Mouse (Mus musculus): ENCODE data around the gene Fgfr2. TPM values are rescaled to one million over a fixed set of nuclear protein-coding genes. Genes with fewer than 3 reads are reported as not detected.

The Fgfr2 gene
- polyA plus RNA-seq, 1 experiment: 1.7 TPM

GRCm38 (mm10) chr7:131643341-131643840, 1479.8 kb downstream of the Fgfr2 start:
- Histone ChIP-seq H3K4me3 (ENCODE audit: insufficient read depth, poor library complexity, severe bottlenecking) (no peak overlapping the region), H3K79me2 (ENCODE audit: control insufficient read depth, insufficient read depth) (no peaks in the 10 kb centered on the region), H3K27me3 (ENCODE audit: control insufficient read depth, insufficient read depth, insufficient read length) (peaks cover 54% of the 10 kb centered on the region), H3K36me3 (ENCODE audit: control insufficient read depth, insufficient read depth) (no peaks in the 10 kb centered on the region), H3ac (ENCODE audit: control insufficient read depth, insufficient read length, low read depth) (no peak overlapping the region), H3K79me3 (ENCODE audit: low read depth) (no peaks in the 10 kb centered on the region)
- TF ChIP-seq CTCF (IDR thresholded peaks at IDR 0.05; ENCODE audit: control insufficient read depth, insufficient read depth, insufficient read length) (no peak), USF1 (IDR thresholded peaks at IDR 0.05; ENCODE audit: low read depth) (no peak), MAX (IDR thresholded peaks at IDR 0.05) (no peak), MYOG (IDR thresholded peaks at IDR 0.05; ENCODE audit: control insufficient read depth, extremely low read depth, insufficient read length) (no peak), CEBPB (IDR thresholded peaks at IDR 0.05; ENCODE audit: low read depth) (no peak), FOSL1 (IDR thresholded peaks at IDR 0.05; ENCODE audit: insufficient read depth, low read length, poor library complexity, severe bottlenecking) (no peak), MYOD1 (IDR thresholded peaks at IDR 0.05; ENCODE audit: control insufficient read depth, insufficient read length, low read depth) (no peak)

GRCm38 (mm10) chr7:131629562-131629961, 1493.6 kb downstream of the Fgfr2 start:
- no peak for TF ChIP-seq CTCF (IDR thresholded peaks at IDR 0.05; ENCODE audit: control insufficient read depth, insufficient read depth, insufficient read length)
- no peak for TF ChIP-seq MYOD1 (IDR thresholded peaks at IDR 0.05; ENCODE audit: control insufficient read depth, insufficient read length, low read depth)
- TF ChIP-seq MYOG (IDR thresholded peaks at IDR 0.05; ENCODE audit: control insufficient read depth, extremely low read depth, insufficient read length): no peak
- TF ChIP-seq MAX (IDR thresholded peaks at IDR 0.05): no peak
- no peak for TF ChIP-seq FOSL1 (IDR thresholded peaks at IDR 0.05; ENCODE audit: insufficient read depth, low read length, poor library complexity, severe bottlenecking)
- no peak for TF ChIP-seq USF1 (IDR thresholded peaks at IDR 0.05; ENCODE audit: low read depth)
- no peak for TF ChIP-seq CEBPB (IDR thresholded peaks at IDR 0.05; ENCODE audit: low read depth)
- Histone ChIP-seq H3K4me3 (ENCODE audit: insufficient read depth, poor library complexity, severe bottlenecking) (no peak overlapping the region), H3K79me3 (ENCODE audit: low read depth) (no peaks in the 10 kb centered on the region), H3ac (ENCODE audit: control insufficient read depth, insufficient read length, low read depth) (no peak overlapping the region), H3K36me3 (ENCODE audit: control insufficient read depth, insufficient read depth) (no peaks in the 10 kb centered on the region), H3K79me2 (ENCODE audit: control insufficient read depth, insufficient read depth) (no peaks in the 10 kb centered on the region), H3K27me3 (ENCODE audit: control insufficient read depth, insufficient read depth, insufficient read length) (peaks cover 21% of the 10 kb centered on the region)

- TF ChIP-seq MAX (IDR thresholded peaks at IDR 0.05) (no peak), MYOG (IDR thresholded peaks at IDR 0.05; ENCODE audit: control insufficient read depth, extremely low read depth, insufficient read length) (no peak), CEBPB (IDR thresholded peaks at IDR 0.05; ENCODE audit: low read depth) (no peak), CTCF (IDR thresholded peaks at IDR 0.05; ENCODE audit: control insufficient read depth, insufficient read depth, insufficient read length) (no peak), USF1 (IDR thresholded peaks at IDR 0.05; ENCODE audit: low read depth) (no peak), FOSL1 (IDR thresholded peaks at IDR 0.05; ENCODE audit: insufficient read depth, low read length, poor library complexity, severe bottlenecking) (no peak), MYOD1 (IDR thresholded peaks at IDR 0.05; ENCODE audit: control insufficient read depth, insufficient read length, low read depth) (no peak)
- Histone ChIP-seq H3ac (ENCODE audit: control insufficient read depth, insufficient read length, low read depth) (no peak overlapping the region), H3K79me3 (ENCODE audit: low read depth) (no peaks in the 10 kb centered on the region), H3K27me3 (ENCODE audit: control insufficient read depth, insufficient read depth, insufficient read length) (peaks cover 21% of the 10 kb centered on the region), H3K4me3 (ENCODE audit: insufficient read depth, poor library complexity, severe bottlenecking) (no peak overlapping the region), H3K79me2 (ENCODE audit: control insufficient read depth, insufficient read depth) (no peaks in the 10 kb centered on the region), H3K36me3 (ENCODE audit: control insufficient read depth, insufficient read depth) (no peaks in the 10 kb centered on the region)
Observed at GRCm38 (mm10) chr7:131628846-131629391, 1494.2 kb downstream of the Fgfr2 start.

- no peaks in the 10 kb centered on the region for H3K79me2 ChIP-seq (ENCODE audit: control insufficient read depth, insufficient read depth)
- no peak overlapping the region for H3ac ChIP-seq (ENCODE audit: control insufficient read depth, insufficient read length, low read depth)
- H3K79me3 ChIP-seq (ENCODE audit: low read depth): no peaks in the 10 kb centered on the region
- no peak for TF ChIP-seq FOSL1 (IDR thresholded peaks at IDR 0.05; ENCODE audit: insufficient read depth, low read length, poor library complexity, severe bottlenecking)
- no peak for TF ChIP-seq MYOG (IDR thresholded peaks at IDR 0.05; ENCODE audit: control insufficient read depth, extremely low read depth, insufficient read length)
- no peak overlapping the region for H3K4me3 ChIP-seq (ENCODE audit: insufficient read depth, poor library complexity, severe bottlenecking)
- H3K36me3 ChIP-seq (ENCODE audit: control insufficient read depth, insufficient read depth): no peaks in the 10 kb centered on the region
- peaks cover 21% of the 10 kb centered on the region for H3K27me3 ChIP-seq (ENCODE audit: control insufficient read depth, insufficient read depth, insufficient read length)
Observed at GRCm38 (mm10) chr7:131628356-131628755, 1494.8 kb downstream of the Fgfr2 start.

GRCm38 (mm10) chr7:131609677-131610076, 1513.5 kb downstream of the Fgfr2 start:
- Histone ChIP-seq H3K79me2 (ENCODE audit: control insufficient read depth, insufficient read depth) (no peaks in the 10 kb centered on the region), H3K27me3 (ENCODE audit: control insufficient read depth, insufficient read depth, insufficient read length) (peaks cover 16% of the 10 kb centered on the region), H3K4me3 (ENCODE audit: insufficient read depth, poor library complexity, severe bottlenecking) (no peak overlapping the region), H3K79me3 (ENCODE audit: low read depth) (no peaks in the 10 kb centered on the region), H3ac (ENCODE audit: control insufficient read depth, insufficient read length, low read depth) (no peak overlapping the region), H3K36me3 (ENCODE audit: control insufficient read depth, insufficient read depth) (no peaks in the 10 kb centered on the region)
- TF ChIP-seq FOSL1 (IDR thresholded peaks at IDR 0.05; ENCODE audit: insufficient read depth, low read length, poor library complexity, severe bottlenecking) (no peak), MYOD1 (IDR thresholded peaks at IDR 0.05; ENCODE audit: control insufficient read depth, insufficient read length, low read depth) (no peak), CEBPB (IDR thresholded peaks at IDR 0.05; ENCODE audit: low read depth) (no peak), CTCF (IDR thresholded peaks at IDR 0.05; ENCODE audit: control insufficient read depth, insufficient read depth, insufficient read length) (no peak), USF1 (IDR thresholded peaks at IDR 0.05; ENCODE audit: low read depth) (no peak), MAX (IDR thresholded peaks at IDR 0.05) (no peak), MYOG (IDR thresholded peaks at IDR 0.05; ENCODE audit: control insufficient read depth, extremely low read depth, insufficient read length) (no peak)

- Histone ChIP-seq H3K79me2 (ENCODE audit: control insufficient read depth, insufficient read depth) (no peaks in the 10 kb centered on the region), H3K4me3 (ENCODE audit: insufficient read depth, poor library complexity, severe bottlenecking) (no peak overlapping the region), H3ac (ENCODE audit: control insufficient read depth, insufficient read length, low read depth) (no peak overlapping the region), H3K79me3 (ENCODE audit: low read depth) (no peaks in the 10 kb centered on the region), H3K27me3 (ENCODE audit: control insufficient read depth, insufficient read depth, insufficient read length) (peaks cover 22% of the 10 kb centered on the region), H3K36me3 (ENCODE audit: control insufficient read depth, insufficient read depth) (no peaks in the 10 kb centered on the region)
- TF ChIP-seq CEBPB (IDR thresholded peaks at IDR 0.05; ENCODE audit: low read depth) (no peak), FOSL1 (IDR thresholded peaks at IDR 0.05; ENCODE audit: insufficient read depth, low read length, poor library complexity, severe bottlenecking) (no peak), MYOG (IDR thresholded peaks at IDR 0.05; ENCODE audit: control insufficient read depth, extremely low read depth, insufficient read length) (no peak), USF1 (IDR thresholded peaks at IDR 0.05; ENCODE audit: low read depth) (no peak), MAX (IDR thresholded peaks at IDR 0.05) (no peak), MYOD1 (IDR thresholded peaks at IDR 0.05; ENCODE audit: control insufficient read depth, insufficient read length, low read depth) (no peak), CTCF (IDR thresholded peaks at IDR 0.05; ENCODE audit: control insufficient read depth, insufficient read depth, insufficient read length) (no peak)
Observed at GRCm38 (mm10) chr7:131608049-131608448, 1515.1 kb downstream of the Fgfr2 start.
